Mouse (Mus musculus) midbrain, embryonic 14.5 days (tissue): ENCODE measurements around the gene Dennd5b. TPM values are rescaled to one million over a fixed set of nuclear protein-coding genes. Genes with fewer than 3 reads are reported as not detected.

ENCODE experiments used
- ATAC-seq: fragments of 200-750 bp; cut with Nextera tagmentation; 2 replicates; pipeline ENCODE4 v1.8.0; 2017; ENCODE audit warnings: moderate number of reproducible peaks, moderate library complexity; ENCODE audit not compliant: low FRiP score, low TSS enrichment
- DNase-seq: peaks from one replicate; pipeline ENCODE4 v3.0.0-alpha.2; 2015
- H3K27ac ChIP-seq: fragments of 300-500 bp; sonication (generic); replicated peaks from 2 replicates; pipeline ENCODE4 v1.5.1; 2014; ENCODE audit warnings: mild to moderate bottlenecking, low read depth, low read length, moderate library complexity
- H3K27me3 ChIP-seq: fragments of 300-500 bp; sonication (generic); 2 replicates; pipeline ENCODE4 v1.6.1; 2014; ENCODE audit warnings: low read length, control low read depth, mixed read lengths; ENCODE audit not compliant: control insufficient read depth, insufficient read depth
- H3K36me3 ChIP-seq: fragments of 300-500 bp; sonication (generic); 2 replicates; pipeline ENCODE4 v1.6.1; 2014; ENCODE audit warnings: low read length, control low read depth; ENCODE audit not compliant: control insufficient read depth, insufficient read depth
- H3K4me1 ChIP-seq: fragments of 300-500 bp; sonication (generic); 2 replicates; pipeline ENCODE4 v1.6.1; 2014; ENCODE audit warnings: mild to moderate bottlenecking, antibody characterized with exemption, low read length, control low read depth; ENCODE audit not compliant: control insufficient read depth, insufficient read depth
- H3K4me2 ChIP-seq: fragments of 300-500 bp; sonication (generic); 2 replicates; pipeline ENCODE4 v1.6.1; 2014; ENCODE audit warnings: mild to moderate bottlenecking, low read length, moderate library complexity
- H3K4me3 ChIP-seq: fragments of 300-500 bp; sonication (generic); replicated peaks from 2 replicates; pipeline ENCODE4 v1.5.1; 2014; ENCODE audit warnings: low read depth, low read length
- H3K9ac ChIP-seq: fragments of 300-500 bp; sonication (generic); replicated peaks from 2 replicates; pipeline ENCODE4 v1.6.1; 2014; ENCODE audit warnings: mild to moderate bottlenecking, low read length, moderate library complexity
- H3K9me3 ChIP-seq: fragments of 300-500 bp; sonication (generic); 2 replicates; pipeline ENCODE4 v1.6.1; 2016; ENCODE audit warnings: low read length, control low read depth, mixed read lengths; ENCODE audit not compliant: control insufficient read depth
- WGBS: fragments of 180-500 bp; shearing (Covaris S2); extraction: QIAGEN DNeasy Blood & Tissue Kit; methylation state at CpG from one replicate; pipeline ENCODE4 v1.1.7; 2014; 5-methylcytosine and 5-hydroxymethylcytosine counted together
- polyA plus RNA-seq: library from polyadenylated mRNA; unstranded; fragments of >200 nt; fragmentation: Nextera tagmentation; extraction: Ambion mirVana; gene quantifications from 2 replicates; pipeline ENCODE4 v1.2.1, GENCODE M21; 2014

Dennd5b gene
- polyA plus RNA-seq, 1 experiment from 2014 or later, result 24.8 TPM

DNA sequence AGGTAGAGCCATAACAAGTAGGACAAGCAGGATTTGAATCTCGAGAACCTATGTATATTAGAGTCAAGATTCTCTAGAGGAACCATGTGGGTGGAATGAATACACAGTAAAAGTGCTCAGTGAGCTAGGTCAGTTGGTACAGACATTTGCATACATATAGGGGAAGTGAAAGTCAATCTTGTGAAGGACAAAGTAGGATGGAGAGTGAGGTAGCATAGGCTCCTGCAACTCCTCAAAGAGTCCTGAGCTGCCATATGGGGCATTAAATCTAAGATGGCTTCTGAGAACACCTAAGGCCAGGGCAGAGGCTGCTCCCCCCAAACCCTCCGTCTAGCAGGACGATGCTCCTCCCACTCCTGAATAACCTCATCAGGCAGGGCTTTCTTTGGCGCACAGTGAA lies 115.5 kb downstream of the Dennd5b start:
- no peak overlapping the region for H3K4me2 ChIP-seq
- H3K9me3 ChIP-seq, result no peaks in the 10 kb centered on the region
- no peaks in the 10 kb centered on the region for H3K27me3 ChIP-seq
- no peak overlapping the region for H3K9ac ChIP-seq
- 0 out of 2 replicates have a peak, but pooled peaks cover 2% of the 10 kb centered on the region for H3K36me3 ChIP-seq
- DNase-seq, result no peak
- H3K4me3 ChIP-seq, result no peak overlapping the region
- H3K4me1 ChIP-seq, result no peaks in the 10 kb centered on the region
- 88% methylated on average over 4 of the region's 4 CpGs for WGBS
- no peak for ATAC-seq
- no peak overlapping the region for H3K27ac ChIP-seq

- no peaks in the 10 kb centered on the region for H3K36me3 ChIP-seq
These were observed 121.0 kb downstream of the Dennd5b start for GRCm38 (mm10) chr6:148980495-148980894.

GRCm38 (mm10) chr6:148975096-148975495 lies 126.4 kb downstream of the Dennd5b start:
- ATAC-seq (peak; percentile 20; the same call in 1 of the 2 replicates), DNase-seq (no peak)
- H3K27me3 ChIP-seq, result no peaks in the 10 kb centered on the region
- no peak overlapping the region for H3K9ac ChIP-seq
- H3K4me3 ChIP-seq, result no peak overlapping the region
- H3K4me1 ChIP-seq, result no peaks in the 10 kb centered on the region
- H3K9me3 ChIP-seq, result no peaks in the 10 kb centered on the region
- H3K27ac ChIP-seq, result no peak overlapping the region
- no peaks in the 10 kb centered on the region for H3K36me3 ChIP-seq
- WGBS, result 94% methylated on average over 3 of the region's 3 CpGs
- no peak overlapping the region for H3K4me2 ChIP-seq

More at GRCm38 (mm10) chr6:148980495-148980894, 121.0 kb downstream of the Dennd5b start:
- Histone ChIP-seq H3K9me3 (no peaks in the 10 kb centered on the region), H3K9ac (no peak overlapping the region), H3K27ac (no peak overlapping the region), H3K4me1 (no peaks in the 10 kb centered on the region), H3K4me2 (no peak overlapping the region), H3K4me3 (no peak overlapping the region), H3K27me3 (no peaks in the 10 kb centered on the region)
- DNase-seq (no peak), ATAC-seq (no peak)
- WGBS, result 67% methylated on average over 2 of the region's 3 CpGs

- DNase-seq (no peak), ATAC-seq (no peak)
- Histone ChIP-seq H3K9me3 (no peaks in the 10 kb centered on the region), H3K36me3 (no peaks in the 10 kb centered on the region), H3K4me1 (no peaks in the 10 kb centered on the region), H3K4me2 (no peak overlapping the region), H3K4me3 (no peak overlapping the region), H3K27me3 (no peaks in the 10 kb centered on the region), H3K9ac (no peak overlapping the region), H3K27ac (no peak overlapping the region)
- 80% methylated on average over 2 of the region's 2 CpGs for WGBS
These were observed 128.6 kb downstream of the Dennd5b start for GRCm38 (mm10) chr6:148972891-148973290.

DNA sequence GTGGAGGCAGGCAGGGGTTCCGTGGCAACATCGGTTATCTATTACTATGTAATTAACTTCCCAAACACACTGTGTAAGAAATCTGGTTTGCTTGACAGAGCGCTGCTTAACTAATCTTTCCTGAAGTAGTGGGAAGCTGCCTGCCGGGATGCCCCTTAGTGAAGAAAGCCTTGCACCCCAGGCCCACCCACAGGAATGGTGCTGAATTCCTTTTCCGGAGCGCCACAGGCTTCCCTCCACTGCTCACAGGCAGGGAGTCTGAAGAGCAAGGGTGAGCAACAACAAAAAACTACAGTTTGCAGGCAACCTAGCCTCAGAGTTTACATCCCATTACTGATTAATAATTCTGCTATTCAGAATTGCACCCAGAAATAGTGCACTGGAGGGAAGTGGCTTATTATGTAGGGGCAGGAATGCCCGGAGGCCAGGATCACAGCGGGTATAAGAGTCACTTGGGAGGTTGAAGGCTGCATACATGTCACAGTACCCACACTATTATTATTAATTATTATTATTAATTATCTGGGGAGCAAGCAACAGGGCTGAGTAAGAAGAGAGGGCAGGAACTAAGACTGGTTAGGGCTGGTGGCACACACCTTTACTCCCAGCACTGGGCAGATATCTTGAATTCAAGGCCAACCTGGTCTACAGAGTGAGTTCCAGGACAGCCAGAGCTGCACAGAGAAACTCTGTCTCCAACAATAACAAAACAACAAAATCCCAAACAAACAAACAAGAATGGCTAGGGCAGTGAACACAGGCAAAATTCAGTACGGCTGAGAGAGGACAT lies 129.2 kb downstream of the Dennd5b start:
- ATAC-seq, result no peak
- H3K27me3 ChIP-seq, result no peaks in the 10 kb centered on the region
- no peak overlapping the region for H3K4me3 ChIP-seq
- H3K4me2 ChIP-seq, result no peak overlapping the region
- no peak overlapping the region for H3K9ac ChIP-seq
- no peak for DNase-seq
- H3K27ac ChIP-seq, result no peak overlapping the region
- no peaks in the 10 kb centered on the region for H3K4me1 ChIP-seq
- no peaks in the 10 kb centered on the region for H3K9me3 ChIP-seq
- WGBS, result 21% methylated on average over 9 of the region's 9 CpGs
- no peaks in the 10 kb centered on the region for H3K36me3 ChIP-seq

DNA sequence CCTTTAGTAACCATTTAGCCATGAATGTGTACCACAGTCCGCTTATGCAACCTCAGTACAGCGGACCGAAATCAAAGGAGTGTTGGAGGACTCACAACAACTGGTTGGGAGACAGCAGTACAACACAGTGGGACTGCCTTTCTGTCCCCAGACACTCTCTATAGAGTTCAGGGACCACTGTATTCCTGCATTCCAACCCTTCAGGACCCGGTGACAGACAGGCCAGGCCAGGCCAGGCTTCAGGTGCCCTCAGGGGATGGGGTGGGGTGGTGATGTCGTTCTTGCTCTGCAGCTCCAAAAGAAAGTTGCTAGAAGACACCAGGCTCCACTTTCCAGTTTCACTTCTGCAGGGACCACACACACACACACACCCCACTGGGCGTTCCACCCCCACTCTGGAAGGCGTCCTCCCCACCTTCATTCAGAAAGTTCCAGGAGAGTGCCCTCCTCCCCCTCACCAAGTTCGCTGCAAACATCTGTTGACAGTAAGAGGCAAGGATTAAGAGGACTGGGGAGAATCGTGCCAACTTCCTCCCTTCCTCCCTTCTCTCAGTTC lies 130.0 kb downstream of the Dennd5b start:
- no peak for ATAC-seq
- Histone ChIP-seq H3K27me3 (no peaks in the 10 kb centered on the region), H3K27ac (no peak overlapping the region), H3K4me2 (no peak overlapping the region), H3K36me3 (no peaks in the 10 kb centered on the region), H3K9me3 (no peaks in the 10 kb centered on the region), H3K4me1 (no peaks in the 10 kb centered on the region), H3K9ac (no peak overlapping the region), H3K4me3 (no peak overlapping the region)
- 32% methylated on average over 9 of the region's 9 CpGs for WGBS
- DNase-seq, result no peak

DNA sequence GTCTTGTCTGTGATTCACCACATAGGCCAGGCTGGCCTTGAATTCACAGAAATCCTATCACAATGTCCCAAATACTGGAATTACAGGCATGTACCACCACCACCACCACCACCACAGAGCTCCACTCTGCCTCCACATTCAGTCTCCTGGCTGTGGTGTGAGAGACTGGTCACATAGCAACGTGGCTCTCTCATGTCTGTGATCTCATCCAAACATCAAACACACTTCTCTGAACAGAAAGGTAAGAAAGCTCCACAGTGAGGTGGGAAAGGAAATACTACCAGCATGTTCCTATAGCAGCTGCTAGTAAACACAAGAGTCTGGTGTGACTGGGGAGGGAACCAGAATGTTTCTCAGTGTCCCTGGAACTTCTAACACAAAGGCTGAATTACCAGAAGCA lies 140.2 kb downstream of the Dennd5b start:
- Histone ChIP-seq H3K4me2 (no peak overlapping the region), H3K27ac (no peak overlapping the region), H3K9me3 (no peaks in the 10 kb centered on the region), H3K36me3 (no peaks in the 10 kb centered on the region), H3K9ac (no peak overlapping the region), H3K4me1 (no peaks in the 10 kb centered on the region), H3K27me3 (no peaks in the 10 kb centered on the region), H3K4me3 (no peak overlapping the region)
- 48% methylated on average over 1 of the region's 1 CpGs for WGBS
- DNase-seq, result no peak
- ATAC-seq, result no peak

- H3K4me3 ChIP-seq, result no peak overlapping the region
- no peaks in the 10 kb centered on the region for H3K9me3 ChIP-seq
- no peaks in the 10 kb centered on the region for H3K36me3 ChIP-seq
- WGBS, result 80% methylated on average over 4 of the region's 4 CpGs
- H3K27ac ChIP-seq, result no peak overlapping the region
- H3K27me3 ChIP-seq, result no peaks in the 10 kb centered on the region
- no peak for DNase-seq
- no peak for ATAC-seq
- H3K4me1 ChIP-seq, result no peaks in the 10 kb centered on the region
- no peak overlapping the region for H3K4me2 ChIP-seq
- no peak overlapping the region for H3K9ac ChIP-seq
These were observed 141.8 kb downstream of the Dennd5b start for GRCm38 (mm10) chr6:148959540-148960238.
